Mouse (Mus musculus): ENCODE measurements at regions not wholly inside any gene's neighbourhood (a gene's known extent, or its start where the extent isn't known, plus 50 kb on each side); places are given as distances from the start of the nearest gene placed in this dataset.

GRCm38 (mm10) chr2:105454353-105454752 is 55.2 kb upstream of the Rcn1 start:
- DNase-seq, result no peak

DNA sequence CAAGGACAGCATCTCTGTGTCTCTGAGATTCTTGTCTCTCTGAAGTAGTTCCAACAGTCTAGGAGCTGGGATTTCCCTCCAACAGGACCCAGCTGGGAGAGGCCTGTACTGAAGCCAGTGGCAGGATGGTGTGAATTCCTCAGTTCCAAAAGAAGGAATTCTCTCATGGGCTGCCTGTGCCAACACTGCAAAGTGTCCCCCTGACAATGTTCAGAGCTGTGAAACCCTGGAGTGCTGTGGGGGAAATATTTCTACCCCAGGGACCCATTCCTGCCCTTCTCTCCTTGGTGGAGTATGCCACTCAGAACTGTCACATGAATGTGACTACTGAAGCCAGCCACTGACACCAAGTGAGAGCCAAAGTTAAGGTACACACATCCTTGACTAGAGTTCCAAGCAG is 55.7 kb upstream of the Rcn1 start:
- DNase-seq, result no peak

DNA sequence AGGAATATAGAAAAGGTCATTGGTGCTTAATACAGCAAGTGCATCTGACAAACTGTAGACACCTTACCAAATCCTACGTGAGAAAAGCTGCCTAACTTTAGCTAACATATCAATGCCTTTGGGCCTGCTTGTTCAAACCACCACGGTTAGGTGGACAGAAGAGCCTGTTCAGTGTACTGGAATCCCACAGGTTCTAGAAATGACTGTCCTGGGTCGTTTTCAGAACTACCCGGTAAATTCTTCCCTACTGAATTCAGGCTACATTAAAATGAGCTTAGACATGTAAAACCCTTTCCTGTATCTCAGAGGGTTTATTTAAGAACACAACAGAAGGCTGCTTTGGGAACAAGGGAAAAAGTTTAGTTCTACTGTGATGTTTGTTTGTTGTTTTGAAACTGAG is 59.5 kb upstream of the Rcn1 start:
- no peak for DNase-seq

DNA sequence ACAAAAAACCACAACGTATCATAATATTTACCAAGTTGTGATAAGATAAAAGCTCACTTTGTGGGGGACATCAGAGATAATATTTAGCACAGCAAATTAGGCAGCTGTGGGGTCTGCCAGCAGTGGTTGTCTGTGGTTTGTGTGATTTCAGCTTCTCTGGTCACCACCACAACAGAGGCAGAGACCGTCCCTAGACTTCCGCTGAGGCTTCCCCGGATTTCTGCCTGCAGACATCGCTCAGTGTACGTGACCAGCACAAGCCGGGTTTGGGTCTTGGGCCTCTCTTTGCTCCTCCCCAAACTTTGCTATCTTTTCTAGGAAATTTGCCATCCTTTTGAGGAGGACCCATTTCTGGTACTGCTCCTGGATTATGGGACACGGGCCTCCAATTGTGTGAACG is 60.4 kb upstream of the Rcn1 start:
- no peak for DNase-seq

GRCm38 (mm10) chr2:105465630-105466029 is 66.5 kb upstream of the Rcn1 start:
- no peak for DNase-seq

GRCm38 (mm10) chr2:105468930-105469329 is 69.8 kb upstream of the Rcn1 start:
- peak; percentile 33 for DNase-seq

DNA sequence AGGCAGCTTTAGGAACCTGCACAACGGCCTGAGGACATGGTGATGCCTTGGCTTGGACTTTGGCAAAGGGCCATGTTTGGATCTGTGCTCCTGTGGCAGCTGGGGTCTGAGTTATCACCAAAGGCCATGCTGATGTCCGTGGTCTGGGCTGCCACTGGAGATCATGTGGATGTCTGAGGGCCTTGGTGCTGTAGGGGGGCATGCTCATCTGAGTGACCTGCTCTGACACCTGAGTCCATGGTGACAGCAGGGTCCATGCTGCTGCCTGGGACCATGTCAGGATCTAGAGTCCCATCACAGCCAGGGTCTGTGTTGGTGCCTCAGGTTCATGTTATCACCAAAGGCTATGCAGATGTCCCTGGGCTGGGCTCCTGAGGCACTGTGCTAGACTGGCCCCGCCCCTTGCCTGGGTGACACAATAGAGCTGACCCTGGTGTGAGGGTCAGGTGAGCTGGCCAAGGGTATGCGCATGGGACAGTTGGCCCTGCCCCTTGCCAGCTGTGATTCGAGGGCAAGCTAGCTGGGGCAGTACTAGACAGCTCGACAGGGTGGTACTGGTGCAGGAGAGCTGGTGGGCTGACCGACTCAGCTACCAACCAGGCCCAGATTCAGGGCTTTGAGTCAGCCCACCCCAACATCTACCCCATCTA is 77.0 kb upstream of the Rcn1 start:
- peak; percentile 30 for DNase-seq

DNA sequence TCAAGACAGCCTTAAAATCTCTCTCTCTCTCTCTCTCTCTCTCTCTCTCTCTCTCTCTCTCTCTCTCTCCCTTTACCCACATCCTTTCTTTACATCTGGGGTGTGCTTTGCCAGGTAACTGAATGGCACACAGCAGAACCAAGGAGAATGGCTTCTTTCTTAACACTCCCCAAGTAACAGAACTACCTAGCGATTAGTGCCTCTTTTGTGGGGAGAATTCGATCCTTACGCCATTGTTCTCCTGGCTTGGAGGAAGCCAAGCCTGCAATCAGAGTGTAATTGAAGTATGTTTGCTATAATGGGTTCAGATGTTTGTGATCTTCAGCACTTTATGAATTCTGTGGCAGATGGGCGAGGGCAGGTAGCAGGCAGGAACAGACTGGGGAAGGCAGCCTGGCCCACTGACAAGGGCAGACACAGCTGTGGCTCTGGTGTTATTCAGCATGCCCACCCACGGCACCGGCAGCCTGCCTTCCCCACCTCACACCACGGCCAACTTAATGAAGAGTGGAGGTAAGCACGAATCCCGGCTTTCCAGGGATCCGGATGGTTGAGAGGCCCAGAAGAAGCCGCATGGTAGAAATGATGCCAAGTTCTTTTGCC is 83.0 kb upstream of the Rcn1 start:
- DNase-seq, result no peak

DNA sequence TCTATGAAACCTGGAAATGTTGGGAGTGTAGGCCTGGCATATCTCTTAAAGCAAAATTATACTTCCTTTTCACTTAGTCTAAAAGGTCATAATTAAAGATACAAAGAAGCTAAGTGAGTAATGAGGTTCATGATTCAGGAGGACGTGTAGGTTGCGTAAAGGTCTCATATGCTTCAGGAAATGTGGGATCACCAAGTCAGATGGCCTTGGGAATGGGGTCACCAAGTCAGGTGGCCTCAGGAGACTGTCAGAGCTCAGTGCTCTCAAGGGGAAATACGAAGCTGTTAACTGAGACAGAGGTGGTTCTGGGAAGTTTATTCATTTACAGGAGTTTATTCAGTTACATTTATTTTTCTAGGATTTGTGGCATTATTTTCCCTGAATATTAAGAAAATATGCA is 85.4 kb upstream of the Rcn1 start:
- DNase-seq, result peak; percentile 54

DNA sequence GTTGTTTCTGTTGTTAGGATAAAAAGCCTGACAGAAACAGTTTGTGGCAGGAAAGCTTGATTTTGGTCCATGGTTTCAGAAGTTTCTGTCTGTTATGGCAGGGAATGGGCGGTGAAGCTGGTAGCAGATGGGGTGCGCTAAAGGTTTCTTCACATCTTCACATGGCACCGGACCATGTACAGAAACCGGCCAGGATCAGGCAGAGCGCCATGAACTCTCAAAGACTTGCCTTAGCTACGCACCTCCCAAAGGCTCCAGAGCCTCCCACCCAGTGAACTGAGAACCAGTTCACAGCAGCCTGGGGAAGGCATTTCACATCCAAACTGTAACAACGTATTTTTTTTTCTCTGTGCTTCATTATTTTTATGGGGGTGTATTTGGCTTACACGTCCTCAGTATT is 86.2 kb upstream of the Rcn1 start:
- no peak for DNase-seq

DNA sequence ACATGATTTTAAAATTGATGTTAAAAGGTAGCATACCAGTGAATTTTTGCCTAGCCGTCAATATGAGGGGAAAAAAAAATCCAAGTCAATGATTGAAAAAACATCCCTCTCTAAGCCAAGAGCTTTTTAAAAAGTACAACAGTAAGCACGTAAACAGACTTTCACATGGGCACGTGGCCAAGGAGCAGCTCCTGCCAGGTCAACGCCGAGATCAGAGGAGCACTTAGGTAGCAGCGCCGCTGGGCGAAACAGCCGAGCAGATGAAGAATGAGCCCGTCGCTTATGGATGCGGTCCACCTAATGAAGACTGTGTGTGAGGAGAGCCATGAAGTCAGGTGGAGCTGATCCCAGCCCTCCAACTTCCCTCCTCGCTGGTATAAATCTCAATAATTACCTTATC is 96.7 kb upstream of the Rcn1 start:
- no peak for DNase-seq

- no peak for DNase-seq
These were observed 105.1 kb upstream of the Rcn1 start for GRCm38 (mm10) chr2:105504197-105504596.

DNA sequence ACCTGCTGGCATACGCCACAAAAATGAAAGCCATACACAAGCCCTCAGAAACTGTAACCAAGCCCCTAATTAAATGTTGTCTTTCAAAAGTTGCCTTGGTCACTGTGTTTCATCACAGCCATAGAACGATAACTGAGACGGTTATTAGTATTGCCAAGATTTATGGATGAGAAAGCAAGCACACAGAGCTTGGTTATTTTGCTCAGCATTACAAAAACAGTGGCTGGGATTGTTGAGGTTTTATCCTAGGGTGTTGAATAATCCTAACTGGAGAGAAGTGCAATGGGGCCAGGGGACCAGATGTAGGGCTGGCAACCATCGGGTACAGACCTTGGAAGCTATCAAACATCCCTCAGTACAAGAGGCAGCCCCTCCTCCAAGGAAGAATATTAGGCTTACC is 106.4 kb upstream of the Rcn1 start:
- DNase-seq, result no peak

DNA sequence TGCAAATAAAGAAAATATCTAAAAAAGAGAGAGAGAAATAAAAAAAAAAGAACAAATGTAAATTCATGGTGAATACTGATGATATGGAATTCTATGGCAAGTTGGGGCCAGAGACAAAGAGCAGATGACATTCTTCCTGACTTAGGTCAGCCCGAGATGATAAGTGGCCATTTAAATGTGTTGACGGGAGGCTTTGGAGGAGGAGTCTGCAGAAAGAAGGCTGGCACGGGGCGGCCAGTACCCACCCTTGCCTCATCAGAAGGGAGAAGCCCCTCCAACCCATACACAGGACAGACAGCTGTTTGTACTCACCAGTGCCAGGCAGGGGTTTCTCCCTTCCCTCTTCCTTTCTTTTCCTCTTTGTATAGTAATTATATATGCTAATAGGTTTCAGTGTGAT is 108.0 kb upstream of the Rcn1 start:
- no peak for DNase-seq

- no peak for DNase-seq
These were observed 111.7 kb upstream of the Rcn1 start for GRCm38 (mm10) chr2:105510816-105511215.

DNA sequence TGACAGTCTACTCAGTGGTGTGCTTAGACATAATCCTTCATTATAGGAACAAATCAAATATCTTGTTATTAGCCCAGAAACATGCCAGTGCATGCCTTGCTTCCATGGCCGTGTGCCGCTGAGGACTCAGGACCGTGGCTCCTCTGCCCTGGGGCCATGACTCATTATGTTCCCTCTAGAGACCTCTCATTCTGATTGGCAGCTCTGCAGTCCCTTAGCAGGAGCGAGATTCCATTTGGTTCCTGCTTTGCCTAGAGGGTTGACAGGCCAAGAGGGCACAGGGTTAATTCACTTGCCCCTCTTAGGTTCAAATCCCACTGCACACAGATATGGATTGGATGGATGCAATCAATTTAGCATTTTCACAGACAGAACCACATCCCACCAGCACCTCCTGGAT is 112.6 kb upstream of the Rcn1 start:
- DNase-seq, result no peak

DNA sequence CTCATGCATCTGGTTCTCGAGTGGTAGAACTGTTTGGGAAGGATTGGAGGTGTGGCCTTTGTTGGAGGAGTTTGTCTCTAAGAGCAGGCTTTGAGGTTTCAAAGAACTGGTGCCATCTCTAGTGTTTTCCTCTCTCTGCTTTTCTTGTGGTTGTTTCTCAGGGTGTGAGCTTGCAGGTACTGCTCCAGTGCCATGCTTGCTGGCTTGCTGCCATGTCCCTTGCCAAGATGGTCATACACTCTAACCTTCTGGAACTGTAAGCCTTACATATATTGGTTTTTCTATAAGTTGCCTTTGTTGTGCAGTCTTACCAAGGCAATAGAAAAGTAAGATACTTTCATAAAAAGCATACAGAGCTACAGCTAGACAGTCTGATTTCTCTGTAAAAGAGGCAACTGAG is 115.1 kb upstream of the Rcn1 start:
- DNase-seq, result no peak

DNA sequence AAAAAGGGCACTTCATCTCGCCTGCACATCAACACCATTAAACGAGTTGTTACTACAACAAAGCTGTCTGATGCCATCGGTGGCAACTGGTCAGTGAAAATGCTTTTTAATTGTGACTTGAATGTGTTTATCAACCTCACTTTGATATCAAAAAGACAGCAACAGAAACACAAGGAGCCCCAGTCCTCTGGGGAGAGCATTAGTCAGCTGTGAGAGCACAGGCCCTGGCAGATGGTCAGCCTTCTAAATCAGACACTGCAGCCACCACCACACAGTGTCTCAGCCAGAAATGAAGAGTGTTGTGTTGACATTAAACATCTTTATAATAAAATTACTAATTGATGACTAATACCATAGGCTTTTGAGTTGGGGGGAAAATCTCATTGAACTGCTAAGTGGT is 115.8 kb upstream of the Rcn1 start:
- no peak for DNase-seq

DNA sequence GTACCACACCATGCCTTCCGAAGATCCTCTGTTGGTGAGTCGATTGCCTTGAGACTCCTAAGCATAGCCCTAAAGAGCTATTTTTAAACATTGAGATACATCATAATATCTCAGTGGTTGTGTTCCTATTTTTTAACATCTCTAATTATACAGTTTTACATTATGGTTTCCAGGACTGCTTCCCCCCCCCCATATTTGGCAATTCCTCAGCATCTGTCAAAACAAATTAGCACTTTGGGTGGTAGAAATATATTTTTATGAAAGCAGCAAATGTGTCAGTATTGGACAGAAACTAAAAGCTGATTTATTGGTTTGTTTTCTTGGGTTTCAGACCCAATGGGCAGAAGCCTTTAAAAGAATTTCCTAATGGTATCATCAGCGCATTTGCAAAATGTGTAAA is 116.2 kb upstream of the Rcn1 start:
- no peak for DNase-seq

GRCm38 (mm10) chr2:105516267-105517133 is 117.4 kb upstream of the Rcn1 start:
- DNase-seq, result no peak

DNA sequence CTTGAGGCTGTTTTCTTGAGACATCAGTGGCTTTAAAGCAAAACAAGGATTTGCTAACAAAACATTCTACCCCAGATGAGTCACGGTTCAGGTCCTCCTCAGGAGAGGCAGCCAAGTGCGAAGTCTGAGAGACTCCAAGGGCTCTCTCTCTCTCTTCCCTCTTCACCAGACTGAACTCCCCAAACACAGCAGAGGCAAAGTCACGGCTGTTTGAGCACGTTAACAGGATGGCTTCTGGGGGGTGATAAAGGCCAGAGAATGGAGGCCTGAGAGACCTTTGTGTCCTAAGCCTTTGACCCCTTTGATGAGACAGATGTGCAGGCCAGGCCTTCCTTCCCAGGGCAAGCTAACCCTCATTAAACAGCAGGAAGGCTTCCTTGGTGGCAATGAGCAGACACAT is 122.7 kb upstream of the Rcn1 start:
- DNase-seq, result no peak

DNA sequence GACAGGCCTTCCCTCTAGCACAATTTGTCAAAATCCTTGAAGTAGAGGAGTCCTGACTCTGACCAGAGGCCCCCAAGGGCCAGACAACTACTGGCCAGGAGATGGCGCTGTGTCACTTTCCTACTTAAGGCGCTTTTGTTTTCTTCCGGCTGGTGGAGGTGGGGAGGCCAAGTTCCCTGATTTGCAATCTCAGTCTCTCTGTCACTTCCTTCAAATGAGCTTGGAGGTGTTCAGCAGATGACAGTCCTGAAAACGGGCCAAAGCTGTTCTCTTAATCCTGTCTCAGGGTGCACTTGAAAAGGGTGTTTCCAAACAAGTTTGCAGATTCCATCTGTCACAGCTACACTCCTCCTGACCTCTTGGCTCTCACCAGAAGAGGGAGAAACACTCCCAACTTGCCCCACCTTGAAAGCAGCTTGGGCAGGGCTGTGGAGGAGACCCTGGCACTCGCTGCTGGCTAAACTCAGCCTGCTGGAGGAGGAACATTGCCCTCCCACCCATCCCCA is 124.2 kb upstream of the Rcn1 start:
- DNase-seq, result peak; percentile 34

- DNase-seq, result no peak
These were observed 126.0 kb upstream of the Rcn1 start for GRCm38 (mm10) chr2:105525111-105525610.

All from adrenal gland, adult 2 months (tissue).